Mouse (Mus musculus) left cerebral cortex, postnatal 4 days (tissue): ENCODE data around the gene Mical2. TPM values are rescaled to one million over a fixed set of nuclear protein-coding genes. Genes with fewer than 3 reads are reported as not detected.

Experiments used
- DNase-seq: peaks from one replicate; pipeline ENCODE4 v3.0.0-alpha.2; 2022
- intact Hi-C: fragments of 180-260 bp; cut with DNase I; formaldehyde crosslinking; loops from one replicate; pipeline ENCODE4 v1.15.1; 2025
- total RNA-seq, 2 experiments: library from RNA; stranded (reverse); gene quantifications; 2 replicates each; pipeline ENCODE4 v1.2.3; 2021

Gene Mical2
- total RNA-seq, 2 experiments from 2014 or later = 109 to 114 TPM

DNA sequence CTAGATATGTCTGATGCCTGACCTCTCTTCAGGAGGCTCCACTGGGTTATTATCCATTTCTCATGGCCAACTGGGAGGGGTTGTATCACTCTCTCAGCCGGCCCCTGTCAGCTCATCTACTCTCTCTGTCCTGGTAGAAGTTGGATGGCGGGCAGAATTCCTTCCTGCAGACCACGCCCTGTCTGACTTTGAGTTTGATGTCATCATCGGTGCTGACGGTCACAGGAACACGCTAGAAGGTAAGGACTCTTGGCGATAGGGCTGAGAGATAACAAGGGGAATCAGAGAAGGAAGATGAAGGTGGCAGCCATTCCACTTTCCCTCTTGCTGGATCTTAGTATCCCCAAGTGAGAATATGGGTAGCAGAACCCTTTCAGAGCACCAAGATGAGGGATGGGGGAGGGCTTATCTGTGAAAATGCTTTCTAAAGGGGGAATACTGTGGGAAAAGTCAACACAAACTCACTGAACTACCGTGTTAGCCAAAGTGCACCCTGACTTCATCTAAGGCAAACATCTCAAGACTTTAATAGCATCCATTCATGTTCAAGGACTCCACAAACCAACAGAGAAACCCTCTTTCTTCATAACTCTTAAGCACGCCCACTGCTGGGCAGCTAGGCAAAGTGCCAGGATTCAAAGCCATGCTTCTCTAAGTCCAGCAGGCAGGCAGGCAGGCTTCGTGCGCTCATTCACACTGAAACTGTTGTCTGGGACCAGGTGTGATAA, 83.8 kb downstream of the Mical2 start:
- intact Hi-C loops = no loop called here
- peak; percentile 54 for DNase-seq

DNA sequence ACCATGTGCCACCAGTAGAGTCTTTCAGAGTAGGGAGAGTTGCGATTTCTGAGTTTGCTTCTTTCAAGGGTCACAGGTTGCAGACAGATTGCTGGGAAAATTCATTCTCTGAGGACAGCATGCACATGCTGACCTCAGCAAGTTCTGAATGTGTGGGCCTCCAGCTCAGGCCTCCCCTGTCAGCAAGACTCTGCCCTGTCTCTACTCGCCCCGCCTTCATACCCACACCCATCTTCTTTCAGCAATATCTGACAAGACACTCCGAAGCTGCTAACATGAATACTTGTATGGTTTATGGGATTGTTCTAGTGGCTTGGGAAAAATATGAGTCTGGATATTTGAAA, 84.3 kb downstream of the Mical2 start:
- intact Hi-C loops = no loop called here
- no peak for DNase-seq

DNA sequence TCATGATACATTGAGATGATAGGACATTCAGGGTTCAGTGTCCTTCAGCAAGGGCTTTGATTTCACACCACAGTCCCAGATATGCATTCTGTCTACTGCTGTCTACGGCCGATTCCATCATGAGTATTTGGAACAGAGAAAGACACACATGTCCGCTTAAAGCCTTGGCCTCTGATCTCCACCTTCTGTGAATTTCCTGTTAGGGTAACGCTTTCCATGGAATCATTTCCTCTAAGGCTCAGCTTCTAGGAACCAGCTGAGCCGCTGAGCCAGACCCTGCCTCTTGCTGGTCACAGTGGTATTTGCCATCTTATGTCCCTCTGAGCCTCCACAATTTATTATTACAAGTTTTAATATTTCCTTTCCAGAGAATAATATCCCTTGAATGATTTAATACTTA, 87.6 kb downstream of the Mical2 start:
- intact Hi-C loops = no loop called here
- DNase-seq = no peak

DNA sequence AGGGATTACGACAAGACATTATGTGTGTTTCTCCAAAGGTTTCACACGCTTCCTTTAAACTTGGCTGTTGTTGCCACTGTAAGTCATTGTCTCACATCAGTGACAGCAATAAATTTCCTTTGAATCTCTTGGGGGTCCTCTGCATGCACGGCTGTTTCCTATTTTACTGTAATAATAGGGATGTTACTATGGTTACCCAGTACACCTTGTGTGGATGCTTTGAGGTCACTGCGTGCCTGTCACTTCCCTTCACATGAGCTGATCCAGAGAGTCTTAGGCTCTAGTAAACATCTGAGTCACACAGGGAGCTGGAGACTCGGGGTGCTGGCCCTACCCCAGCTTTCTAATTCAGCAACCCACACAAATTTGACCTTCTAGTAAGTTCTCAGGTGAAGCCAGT, 88.0 kb downstream of the Mical2 start:
- no peak for DNase-seq
- intact Hi-C loops = no loop called here

DNA sequence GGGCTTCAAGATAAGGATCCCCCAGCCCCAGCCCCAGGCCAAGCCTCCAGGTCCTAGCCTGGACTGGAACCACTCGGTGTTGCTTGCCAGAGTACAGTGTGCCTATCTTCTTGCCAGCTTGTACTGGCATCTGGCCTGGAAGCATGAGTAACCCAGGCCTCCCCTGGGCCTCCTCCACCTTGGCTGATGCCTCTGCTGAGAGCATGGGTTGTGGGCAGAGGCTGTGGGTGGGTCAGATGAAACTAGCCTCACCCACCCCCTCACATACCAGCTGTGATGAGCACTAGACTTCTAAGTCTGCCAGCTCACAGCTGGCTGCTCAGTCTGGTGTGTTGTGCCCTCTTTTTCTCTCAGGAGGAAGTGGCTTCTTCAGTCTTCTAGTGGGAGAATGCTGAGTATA, 90.6 kb downstream of the Mical2 start:
- intact Hi-C loops = no loop called here
- DNase-seq = peak; percentile 64

DNA sequence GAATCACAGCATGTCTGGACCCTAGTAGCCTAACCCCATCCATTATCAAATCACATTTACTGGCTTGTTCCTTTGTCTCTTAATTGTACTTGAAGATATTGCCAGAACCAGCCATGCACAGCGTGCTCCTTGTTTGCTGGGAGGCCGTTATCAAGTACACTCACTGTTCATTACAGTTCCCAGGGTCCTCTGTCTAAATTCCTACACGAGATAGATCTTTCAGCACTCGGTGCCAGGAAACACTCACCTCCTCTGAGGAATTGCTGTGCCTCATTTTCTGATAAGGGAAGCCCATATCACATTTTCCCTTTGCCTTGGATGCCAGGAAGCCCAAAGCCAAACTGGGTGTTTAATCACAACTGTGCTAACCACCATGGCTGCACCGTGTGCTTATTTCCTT, 91.8 kb downstream of the Mical2 start:
- intact Hi-C loops = no loop called here
- DNase-seq = no peak

DNA sequence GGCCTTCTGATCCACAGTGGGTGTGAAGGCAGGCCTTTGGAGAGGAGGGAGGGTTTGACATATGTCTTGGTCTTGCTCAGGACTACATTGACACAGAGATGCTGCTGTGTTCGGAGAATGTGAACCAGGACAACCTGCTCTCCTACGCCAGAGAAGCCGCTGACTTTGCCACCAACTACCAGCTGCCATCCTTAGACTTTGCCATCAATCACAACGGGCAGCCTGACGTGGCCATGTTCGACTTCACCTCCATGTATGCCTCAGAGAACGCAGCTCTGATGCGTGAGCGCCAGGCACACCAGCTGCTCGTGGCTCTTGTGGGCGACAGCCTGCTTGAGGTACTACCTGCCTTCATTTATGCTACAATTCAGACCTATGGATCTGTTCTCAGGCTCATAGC, 92.7 kb downstream of the Mical2 start:
- intact Hi-C loops = no loop called here
- no peak for DNase-seq

DNA sequence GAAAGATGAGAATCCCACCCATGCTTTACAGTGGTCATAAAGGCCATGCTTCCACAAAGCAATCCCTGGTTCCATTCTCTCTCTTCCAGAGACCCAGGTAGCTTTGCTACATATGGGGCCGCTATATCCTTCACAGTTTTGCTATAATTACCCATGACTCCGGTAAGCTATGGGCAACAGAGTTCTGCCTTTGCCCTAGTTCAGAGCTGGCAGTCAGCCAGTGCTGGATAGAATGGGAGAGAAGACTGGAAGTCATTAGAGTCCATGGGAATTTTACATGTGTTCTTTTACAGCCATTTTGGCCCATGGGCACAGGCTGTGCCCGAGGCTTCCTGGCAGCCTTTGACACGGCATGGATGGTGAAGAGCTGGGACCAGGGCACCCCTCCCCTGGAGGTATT, 93.8 kb downstream of the Mical2 start:
- peak; percentile 49 for DNase-seq
- intact Hi-C loops = no loop called here

DNA sequence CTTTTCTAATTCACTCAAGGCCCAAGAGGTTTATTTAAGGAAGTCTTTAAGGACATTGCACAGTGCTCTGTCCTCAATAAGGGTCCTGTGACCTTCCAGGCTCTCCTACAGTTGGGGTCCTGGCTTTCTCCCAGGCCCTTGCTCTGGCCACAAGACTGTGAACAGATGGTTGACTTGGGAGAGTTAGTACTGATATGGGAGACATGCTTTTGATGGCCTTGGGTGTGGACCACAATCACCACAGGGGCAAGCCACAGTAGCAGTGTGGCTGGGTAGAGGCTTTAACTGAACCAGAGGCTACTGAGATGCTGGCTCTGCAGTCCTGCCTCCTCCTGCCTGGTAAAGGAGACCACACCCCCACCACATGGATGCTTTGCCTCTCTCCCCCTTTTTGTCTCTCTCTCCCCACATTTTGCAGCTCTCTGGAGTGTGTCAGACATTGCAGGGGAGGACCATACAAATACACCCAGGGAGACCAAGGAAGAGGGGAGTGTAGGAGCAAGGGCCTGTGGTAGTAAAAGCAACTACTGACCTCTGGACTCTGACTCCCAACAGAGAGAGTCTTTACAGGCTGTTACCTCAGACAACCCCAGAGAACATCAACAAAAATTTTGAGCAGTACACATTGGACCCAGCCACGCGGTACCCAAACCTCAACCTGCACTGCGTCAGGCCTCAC, 94.5 kb downstream of the Mical2 start:
- no peak for DNase-seq
- intact Hi-C loops = no loop called here

DNA sequence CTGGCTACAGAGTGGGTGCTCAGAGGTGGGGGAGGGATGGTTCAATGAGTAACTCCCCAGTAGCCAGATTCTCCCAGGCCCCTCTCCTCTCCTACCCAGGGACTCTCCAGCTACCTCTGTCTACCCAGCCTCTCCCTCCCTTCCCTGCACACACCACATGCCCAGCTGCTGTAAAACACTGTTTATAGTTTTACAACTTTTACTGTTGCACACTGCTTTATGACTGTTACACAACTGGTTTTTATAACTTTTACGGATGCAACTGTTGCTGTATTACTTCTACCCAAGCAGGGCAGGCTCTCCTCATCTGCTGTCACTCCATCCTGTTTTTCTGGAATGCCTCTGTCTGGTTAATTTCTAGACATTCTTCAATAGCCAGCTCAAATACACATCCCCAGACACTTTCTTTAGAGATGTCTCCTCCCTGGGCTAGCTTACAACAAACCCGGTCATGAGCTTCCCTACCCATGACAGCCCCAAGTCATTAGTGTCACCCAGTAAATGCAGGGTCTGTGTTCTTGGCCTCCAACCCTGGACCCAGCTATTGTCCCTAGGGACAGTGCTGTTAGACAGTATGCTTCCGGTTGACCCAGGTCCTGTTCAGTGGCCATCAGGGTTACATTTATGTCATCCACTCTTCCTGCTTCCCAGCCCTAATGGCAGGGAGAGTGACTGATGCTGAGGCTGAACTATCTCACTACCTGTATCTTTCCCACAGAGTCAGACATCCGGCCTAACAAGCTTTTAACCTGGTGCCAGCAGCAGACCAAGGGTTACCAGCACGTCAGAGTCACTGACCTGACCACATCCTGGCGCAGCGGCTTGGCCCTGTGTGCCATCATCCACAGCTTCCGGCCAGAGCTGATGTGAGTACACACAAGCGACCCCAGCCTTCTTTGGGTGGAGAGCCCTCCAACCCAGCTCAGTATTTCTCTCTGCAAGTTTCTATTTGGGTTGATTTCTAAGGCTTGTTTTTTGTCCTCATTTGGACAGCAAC, 96.4 kb downstream of the Mical2 start:
- no peak for DNase-seq
- intact Hi-C loops = no loop called here

DNA sequence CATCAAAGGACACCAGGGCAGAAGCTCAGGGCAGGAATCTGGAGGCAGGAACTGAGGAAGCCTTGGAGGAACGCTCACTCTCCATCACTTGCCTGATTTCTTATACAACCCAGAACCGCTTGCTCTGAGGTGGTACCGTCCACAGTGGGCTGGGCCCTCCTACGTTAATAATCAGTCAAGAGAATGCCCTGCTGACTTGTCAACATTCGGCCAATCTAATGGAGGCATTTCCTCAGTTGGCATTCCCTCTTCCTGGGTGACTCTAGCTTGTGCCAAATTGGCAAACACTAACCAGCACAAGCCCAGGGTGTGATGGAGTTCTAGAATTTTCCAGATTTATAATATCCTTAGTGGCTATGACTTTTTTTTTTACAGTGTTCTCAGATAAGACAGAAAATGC, 98.9 kb downstream of the Mical2 start:
- intact Hi-C loops = no loop called here
- DNase-seq = no peak

DNA sequence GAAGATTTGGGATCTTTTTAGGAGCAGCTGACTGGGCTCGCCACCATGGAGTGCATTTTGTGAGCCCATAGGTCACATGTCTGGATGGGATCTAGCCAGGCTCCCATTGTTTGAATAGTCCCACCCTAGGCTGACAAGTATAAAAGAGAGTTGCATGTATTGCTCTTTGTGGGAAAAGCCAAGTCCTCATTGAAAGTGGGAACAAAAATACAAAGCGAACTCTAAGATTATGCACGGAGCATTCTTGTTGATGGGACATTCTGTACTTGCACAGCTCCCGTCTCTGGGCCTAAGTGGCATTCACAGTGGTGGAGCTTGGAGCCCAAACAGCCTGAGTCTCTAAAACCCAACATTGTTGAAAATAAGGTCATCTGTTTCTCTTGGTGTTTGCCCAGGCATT, 101.2 kb downstream of the Mical2 start:
- intact Hi-C loops = no loop called here
- no peak for DNase-seq

DNA sequence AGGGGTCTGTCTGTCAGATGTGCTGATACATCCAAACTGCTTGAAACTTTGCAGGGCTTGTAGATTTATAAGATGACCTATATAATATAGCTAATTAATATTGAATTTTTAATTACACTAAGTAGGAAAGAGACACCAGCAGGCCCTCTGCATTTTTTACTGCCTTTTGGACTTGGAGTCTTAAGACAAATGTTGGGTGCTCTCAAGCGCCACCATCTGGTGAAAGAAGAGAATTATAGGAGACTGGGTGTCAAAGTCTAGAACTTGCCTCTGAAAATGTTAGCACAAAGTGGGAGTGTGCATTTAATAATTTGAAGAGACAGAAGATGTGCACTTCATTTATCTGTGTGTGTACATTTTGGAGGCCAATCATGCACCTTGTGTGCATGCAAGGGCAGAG, 103.3 kb downstream of the Mical2 start:
- peak; percentile 37 for DNase-seq
- intact Hi-C loops = no loop called here

DNA sequence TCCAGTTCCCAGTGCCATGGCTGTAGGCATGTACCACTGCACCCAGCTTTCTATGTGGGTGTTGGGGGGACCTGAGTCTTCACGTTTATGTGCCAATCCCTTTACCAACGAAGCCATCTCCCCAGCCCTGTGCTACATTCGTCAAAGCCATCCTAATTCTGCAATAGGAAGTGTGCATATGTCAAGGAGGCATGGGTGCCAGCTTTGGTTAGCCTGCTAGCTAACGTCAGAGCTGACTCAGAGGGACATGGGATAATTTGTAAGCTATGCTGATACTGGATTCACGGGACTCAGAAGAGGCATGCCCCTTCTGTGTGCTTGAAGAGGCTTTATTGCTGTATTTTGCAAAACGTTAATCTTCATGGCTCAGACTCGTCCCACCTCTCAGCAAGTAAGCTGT, 103.8 kb downstream of the Mical2 start:
- intact Hi-C loops = no loop called here
- DNase-seq = no peak

DNA sequence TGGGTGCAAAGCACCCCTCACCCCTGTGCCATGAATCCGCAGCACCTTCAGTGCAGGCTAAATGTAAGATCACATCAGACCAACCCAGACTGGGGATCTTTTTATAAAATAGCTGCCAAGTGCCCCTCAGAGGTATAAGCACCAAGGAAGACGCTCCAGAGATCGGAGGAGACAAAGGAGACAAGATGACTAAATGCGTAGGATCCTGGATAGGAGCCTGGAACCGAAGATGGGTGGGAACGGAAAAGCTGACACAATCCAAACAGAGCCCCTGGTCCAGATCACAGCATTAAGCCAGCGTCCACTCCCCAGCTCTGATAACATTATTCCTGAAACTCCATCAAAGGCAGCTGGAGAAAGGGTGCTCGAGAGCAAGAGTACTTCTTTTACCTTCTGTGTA, 105.3 kb downstream of the Mical2 start:
- no peak for DNase-seq
- intact Hi-C loops = loop anchor here (10.0 kb wide), 2 partner anchors 146 to 236 kb away; no protein-coding TSS in a partner anchor

DNA sequence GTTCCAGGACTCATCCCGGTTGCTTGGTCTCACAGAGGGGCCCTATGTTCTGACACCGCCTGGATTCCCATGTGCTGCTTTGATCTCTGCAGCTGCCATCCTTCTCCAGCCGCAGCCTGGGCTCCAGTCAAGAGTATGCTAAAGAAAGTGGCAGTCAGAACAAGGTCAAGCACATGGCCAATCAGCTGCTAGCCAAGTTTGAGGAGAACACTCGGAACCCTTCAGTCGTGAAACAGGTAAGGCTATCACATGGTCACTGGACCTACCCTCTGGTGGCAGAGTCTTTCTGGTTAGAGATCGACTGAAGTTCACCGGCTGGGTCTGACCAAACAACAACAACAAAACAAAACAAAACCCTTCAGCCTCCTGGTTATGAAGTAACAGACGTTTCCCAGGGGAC, 106.1 kb downstream of the Mical2 start:
- intact Hi-C loops = loop anchor here (10.0 kb wide), 2 partner anchors 147 to 237 kb away; no protein-coding TSS in a partner anchor
- DNase-seq = no peak

DNA sequence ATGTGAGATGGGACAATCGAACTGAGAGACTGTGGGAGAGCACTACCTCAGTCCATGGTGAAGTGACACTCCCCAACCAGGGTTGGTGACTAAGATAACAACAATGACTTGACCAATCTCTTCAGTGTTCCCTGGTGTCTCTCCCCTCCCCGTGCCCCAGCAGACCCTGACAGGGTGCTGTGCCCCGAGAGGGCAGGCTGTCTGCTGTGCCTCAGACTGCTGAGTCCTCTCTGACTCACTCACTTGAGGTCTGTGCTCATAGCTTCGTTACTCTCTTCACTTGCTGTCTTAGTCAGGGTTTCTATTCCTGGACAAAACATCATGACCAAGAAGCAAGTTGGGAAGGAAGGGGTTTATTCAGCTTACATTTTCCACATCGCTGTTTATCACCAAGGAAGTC, 106.8 kb downstream of the Mical2 start:
- DNase-seq = no peak
- intact Hi-C loops = loop anchor here (10.0 kb wide), 2 partner anchors 148 to 238 kb away; no protein-coding TSS in a partner anchor

DNA sequence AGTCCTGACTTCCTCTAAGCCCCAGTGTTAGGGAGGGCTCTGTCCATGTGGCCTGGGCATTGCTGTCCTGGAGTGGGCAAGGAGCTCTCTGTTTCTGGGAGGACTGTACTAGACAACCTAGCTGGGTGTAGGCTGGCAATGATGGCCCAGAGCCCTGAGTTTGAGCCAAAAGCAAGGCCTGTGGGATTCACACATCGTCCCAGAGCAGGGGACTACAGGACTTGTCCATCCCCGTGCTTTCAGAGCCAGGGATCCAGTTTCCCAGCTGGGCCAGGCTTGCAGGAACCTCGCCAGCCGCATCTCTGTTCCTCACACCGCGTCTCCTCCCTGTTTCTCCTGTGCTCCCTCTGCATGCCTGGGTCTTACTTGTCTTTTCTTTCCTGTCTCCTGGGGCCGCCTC, 107.7 kb downstream of the Mical2 start:
- peak; percentile 54 for DNase-seq

DNA sequence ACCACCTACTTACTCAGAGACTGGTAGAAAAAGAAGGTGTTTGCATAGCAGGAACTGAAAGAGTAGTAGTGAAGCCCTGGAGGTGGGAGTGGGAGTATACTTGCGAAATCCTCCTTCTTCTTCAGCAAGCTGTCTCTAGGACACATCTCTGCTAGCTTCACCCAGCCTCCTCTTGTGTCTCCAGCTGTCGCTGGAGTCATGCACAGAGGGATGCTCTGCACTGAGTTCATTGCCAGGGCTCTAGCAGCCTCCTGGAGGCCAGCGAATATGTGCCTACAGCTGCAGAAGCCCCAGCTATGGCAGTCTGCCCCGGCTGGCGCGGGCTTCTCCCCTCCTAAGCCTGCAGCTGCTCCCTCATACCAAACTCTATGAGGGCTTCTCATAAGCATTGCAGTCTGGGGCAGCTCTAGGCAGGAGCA, 110.6 kb downstream of the Mical2 start:
- intact Hi-C loops = loop anchor here (10.0 kb wide), 2 partner anchors 151 to 241 kb away; no protein-coding TSS in a partner anchor
- peak; percentile 95 for DNase-seq

More for the DNA sequence above, 107.7 kb downstream of the Mical2 start:
- intact Hi-C loops = loop anchor here (10.0 kb wide), 2 partner anchors 149 to 239 kb away; no protein-coding TSS in a partner anchor

DNA sequence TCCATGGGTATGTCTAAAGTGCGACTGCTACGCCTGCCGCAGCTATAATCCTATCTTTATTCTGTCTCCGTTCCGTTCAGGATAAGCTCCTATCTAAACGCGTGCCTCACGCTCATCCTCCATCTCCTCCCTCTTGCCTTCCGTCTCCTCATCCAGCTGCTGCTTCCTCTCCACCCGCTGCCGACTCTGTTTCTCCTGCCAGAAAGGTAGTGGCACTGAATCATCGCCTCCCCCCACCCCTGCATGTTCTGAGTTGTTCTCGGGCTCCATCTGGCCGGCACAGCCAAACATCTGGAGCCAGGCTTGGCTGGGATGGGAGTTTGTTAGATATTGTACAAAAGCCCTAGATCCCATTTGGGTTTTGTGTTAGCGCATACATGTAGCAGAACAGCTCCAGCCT, 111.1 kb downstream of the Mical2 start:
- intact Hi-C loops = loop anchor here (10.0 kb wide), 2 partner anchors 152 to 242 kb away; no protein-coding TSS in a partner anchor
- DNase-seq = peak; percentile 53

DNA sequence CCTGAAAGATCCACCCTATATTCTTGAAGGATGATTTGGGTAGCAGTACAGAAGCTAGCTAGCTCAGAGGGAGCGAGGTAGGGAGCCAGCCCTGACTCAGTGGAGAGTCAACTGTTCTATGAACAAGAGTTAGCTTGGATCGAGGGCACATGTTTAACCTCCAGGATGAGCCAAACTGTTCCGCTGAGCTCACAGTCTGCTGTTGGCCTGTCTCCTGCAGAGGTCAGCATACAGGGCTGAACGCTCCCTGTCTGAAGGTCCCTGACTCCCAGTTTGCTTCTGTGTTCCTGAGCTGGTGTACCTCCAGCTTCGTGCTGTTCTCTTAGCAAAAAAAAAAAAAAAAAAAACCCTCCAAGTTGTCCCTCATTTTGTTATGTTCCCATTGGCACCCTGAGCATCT, 112.1 kb downstream of the Mical2 start:
- intact Hi-C loops = loop anchor here (10.0 kb wide), 2 partner anchors 153 to 243 kb away; no protein-coding TSS in a partner anchor
- no peak for DNase-seq
